Mouse (Mus musculus) lung, postnatal 25 days (tissue): ENCODE measurements around the gene Wdpcp.
A peak's percentile ranks its signal among the peaks of the same experiment; 100 is the strongest.

Experiments used
- DNase-seq: peaks from one replicate; pipeline ENCODE4 v3.0.0; 2022; ENCODE audit warnings: low spot score

Gene Wdpcp

GRCm38 (mm10) chr11:21569456-21570108 is 2.5 kb upstream of the Wdpcp start:
- no peak for DNase-seq

- no peak for DNase-seq
Observed at GRCm38 (mm10) chr11:21570109-21570474, 1.9 kb upstream of the Wdpcp start.

- no peak for DNase-seq
Observed at GRCm38 (mm10) chr11:21570973-21571372, 1.1 kb upstream of the Wdpcp start.

GRCm38 (mm10) chr11:21581472-21581871 is 9.4 kb downstream of the Wdpcp start:
- no peak for DNase-seq

- no peak for DNase-seq
Observed at GRCm38 (mm10) chr11:21583286-21583685, 11.3 kb downstream of the Wdpcp start.

GRCm38 (mm10) chr11:21602497-21602896 is 30.5 kb downstream of the Wdpcp start:
- no peak for DNase-seq

GRCm38 (mm10) chr11:21615915-21616314 is 43.9 kb downstream of the Wdpcp start:
- DNase-seq = no peak

GRCm38 (mm10) chr11:21634171-21634907 is 62.3 kb downstream of the Wdpcp start:
- no peak for DNase-seq

- no peak for DNase-seq
Observed at GRCm38 (mm10) chr11:21638341-21638740, 66.3 kb downstream of the Wdpcp start.

GRCm38 (mm10) chr11:21639534-21639933 is 67.5 kb downstream of the Wdpcp start:
- DNase-seq = peak; percentile 20

GRCm38 (mm10) chr11:21644231-21644630 is 72.2 kb downstream of the Wdpcp start:
- no peak for DNase-seq

- no peak for DNase-seq
Observed at GRCm38 (mm10) chr11:21646136-21646535, 74.1 kb downstream of the Wdpcp start.

GRCm38 (mm10) chr11:21658985-21659384 is 87.0 kb downstream of the Wdpcp start:
- DNase-seq = peak; percentile 6

- no peak for DNase-seq
Observed at GRCm38 (mm10) chr11:21677034-21677433, 105.0 kb downstream of the Wdpcp start.

- no peak for DNase-seq
Observed at GRCm38 (mm10) chr11:21688441-21688840, 116.4 kb downstream of the Wdpcp start.

GRCm38 (mm10) chr11:21690730-21691129 is 118.7 kb downstream of the Wdpcp start:
- no peak for DNase-seq

GRCm38 (mm10) chr11:21694087-21694486 is 122.1 kb downstream of the Wdpcp start:
- DNase-seq = no peak

GRCm38 (mm10) chr11:21697642-21698041 is 125.6 kb downstream of the Wdpcp start:
- DNase-seq = no peak

- DNase-seq = no peak
Observed at GRCm38 (mm10) chr11:21713508-21713907, 141.5 kb downstream of the Wdpcp start.

- DNase-seq = no peak
Observed at GRCm38 (mm10) chr11:21714065-21714464, 142.0 kb downstream of the Wdpcp start.

- DNase-seq = no peak
Observed at GRCm38 (mm10) chr11:21726329-21726728, 154.3 kb downstream of the Wdpcp start.

- peak; percentile 7 for DNase-seq
Observed at GRCm38 (mm10) chr11:21729056-21729455, 157.0 kb downstream of the Wdpcp start.

- DNase-seq = peak; percentile 36
Observed at GRCm38 (mm10) chr11:21729961-21730360, 157.9 kb downstream of the Wdpcp start.

GRCm38 (mm10) chr11:21735272-21735671 is 163.2 kb downstream of the Wdpcp start:
- DNase-seq = no peak
